Mouse (Mus musculus): ENCODE data around the gene Ucp2.
"Not testable (repeated sequence)": the region's sequence is repeated elsewhere in the genome, so short reads cannot be mapped to it uniquely, and the experiment has no call there.

Gene Ucp2

GRCm38 (mm10) chr7:100479823-100480164 is 13.3 kb upstream of the Ucp2 start:
- DNase-seq (ENCODE audit: low spot score): no peak

GRCm38 (mm10) chr7:100480175-100480574 is 13.0 kb upstream of the Ucp2 start:
- no peak for DNase-seq (ENCODE audit: low spot score)

- DNase-seq (ENCODE audit: low spot score): not testable (repeated sequence)
Observed at GRCm38 (mm10) chr7:100482046-100482445, 11.1 kb upstream of the Ucp2 start.

GRCm38 (mm10) chr7:100484493-100484892 is 8.6 kb upstream of the Ucp2 start:
- no peak for DNase-seq (ENCODE audit: low spot score)

- DNase-seq (ENCODE audit: low spot score): no peak
Observed at GRCm38 (mm10) chr7:100487301-100487700, 5.8 kb upstream of the Ucp2 start.

- no peak for DNase-seq (ENCODE audit: low spot score)
Observed at GRCm38 (mm10) chr7:100488474-100489048, 4.6 kb upstream of the Ucp2 start.

GRCm38 (mm10) chr7:100492391-100493116 is 583 bp upstream of the Ucp2 start:
- peak; percentile 38 for DNase-seq (ENCODE audit: low spot score)

- DNase-seq (ENCODE audit: low spot score): peak; percentile 47
Observed at GRCm38 (mm10) chr7:100493484-100494414, 612 bp downstream of the Ucp2 start.

GRCm38 (mm10) chr7:100494415-100494831 is 1.3 kb downstream of the Ucp2 start:
- peak; percentile 15 for DNase-seq (ENCODE audit: low spot score)

- DNase-seq (ENCODE audit: low spot score): peak; percentile 60
Observed at GRCm38 (mm10) chr7:100495042-100495441, 1.9 kb downstream of the Ucp2 start.

- peak; percentile 69 for DNase-seq (ENCODE audit: low spot score)
Observed at GRCm38 (mm10) chr7:100495581-100496251, 2.6 kb downstream of the Ucp2 start.

- no peak for DNase-seq (ENCODE audit: low spot score)
Observed at GRCm38 (mm10) chr7:100496371-100496770, 3.2 kb downstream of the Ucp2 start.

GRCm38 (mm10) chr7:100496791-100497190 is 3.7 kb downstream of the Ucp2 start:
- no peak for DNase-seq (ENCODE audit: low spot score)

GRCm38 (mm10) chr7:100497402-100497801 is 4.3 kb downstream of the Ucp2 start:
- no peak for DNase-seq (ENCODE audit: low spot score)

GRCm38 (mm10) chr7:100497982-100498381 is 4.8 kb downstream of the Ucp2 start:
- DNase-seq (ENCODE audit: low spot score): no peak

- DNase-seq (ENCODE audit: low spot score): no peak
Observed at GRCm38 (mm10) chr7:100499465-100499864, 6.3 kb downstream of the Ucp2 start.

GRCm38 (mm10) chr7:100500276-100500977 is 7.3 kb downstream of the Ucp2 start:
- DNase-seq (ENCODE audit: low spot score): no peak

- DNase-seq (ENCODE audit: low spot score): no peak
Observed at GRCm38 (mm10) chr7:100501027-100501843, 8.1 kb downstream of the Ucp2 start.

GRCm38 (mm10) chr7:100501844-100502373 is 8.8 kb downstream of the Ucp2 start:
- DNase-seq (ENCODE audit: low spot score): no peak

- no peak for DNase-seq (ENCODE audit: low spot score)
Observed at GRCm38 (mm10) chr7:100502374-100502922, 9.3 kb downstream of the Ucp2 start.

All from embryo, embryonic 10.5 days (tissue).